Comparison of ENCODE assay signal across 8 mouse cellular contexts in the genomic region with DNA sequence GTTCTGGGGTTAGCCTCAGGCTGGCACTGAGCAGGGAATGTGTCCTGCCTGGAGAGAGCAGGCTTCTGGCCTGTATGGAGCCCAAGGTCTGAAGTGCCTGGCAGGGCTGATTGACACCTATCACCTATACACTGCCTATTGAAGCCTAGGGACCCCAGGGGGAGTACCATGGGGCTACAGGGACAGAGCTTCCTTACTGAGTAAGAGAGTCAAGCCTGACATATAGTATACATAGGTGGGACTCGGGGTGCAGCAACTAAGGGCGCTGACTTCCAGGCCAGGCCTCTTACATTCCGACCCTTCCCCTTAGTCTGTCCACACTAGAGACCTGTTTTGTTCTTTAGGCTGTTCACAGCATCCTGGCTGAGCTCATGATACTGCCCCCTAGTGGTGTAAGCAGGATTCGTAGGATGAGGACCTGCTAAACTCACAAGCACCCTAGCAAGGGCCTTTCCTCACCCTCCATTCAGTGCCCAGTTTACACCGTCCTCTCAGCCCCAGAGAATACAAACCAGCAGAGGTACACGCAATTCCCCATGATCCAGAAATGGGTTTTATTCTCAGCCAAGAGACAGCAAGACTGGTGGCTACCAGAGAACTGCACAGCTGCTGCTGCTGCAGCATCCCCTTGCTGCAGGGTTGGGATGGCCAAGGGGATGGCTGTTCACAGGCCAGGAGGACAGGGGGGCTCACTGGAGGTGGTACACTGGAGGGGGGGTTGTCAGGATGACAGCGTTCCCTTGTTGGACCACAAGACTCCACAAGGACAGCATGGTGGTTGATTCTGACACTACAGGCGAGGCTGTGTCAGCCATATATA. TPM values are rescaled to one million over a fixed set of nuclear protein-coding genes. Genes with fewer than 3 reads are reported as not detected.
DNase-seq lines count a peak whose midpoint lies in the region; ATAC-seq and TF ChIP-seq lines count a peak whose summit lies in the region.

No protein-coding gene starts in this region.

- H3K9me3 ChIP-seq in midbrain, embryonic 14.5 days (ENCODE audit: control insufficient read depth, low read length) = no peaks in the 10 kb centered on the region

- TF ChIP-seq CTCF in gastrocnemius, adult 2 months (IDR thresholded peaks at IDR 0.05) = peak; percentile 87

- peaks cover 8% of the 10 kb centered on the region for H3K4me1 ChIP-seq in midbrain, embryonic 14.5 days (ENCODE audit: control insufficient read depth, insufficient read depth, low read length)

- H3K4me2 ChIP-seq in midbrain, embryonic 14.5 days (ENCODE audit: low read length) = no peak overlapping the region

- intact Hi-C loops in gastrocnemius, adult 2 months (cut with DNase I) = loop anchor here (5.0 kb wide), 2 partner anchors 44 to 89 kb away; a partner anchor contains a TSS

- H3K9ac ChIP-seq in midbrain, embryonic 14.5 days (replicated peaks; ENCODE audit: low read length) = no peak overlapping the region

- peaks cover 85% of the 10 kb centered on the region for H3K36me3 ChIP-seq in midbrain, embryonic 14.5 days (ENCODE audit: control insufficient read depth, insufficient read depth, low read length)

- H3K27ac ChIP-seq in gastrocnemius, adult 2 months = no peak overlapping the region
- no peak overlapping the region for H3K27ac ChIP-seq in midbrain, embryonic 14.5 days (replicated peaks; ENCODE audit: low read depth, low read length)

- DNase-seq in gastrocnemius, adult 2 months = peak; percentile 64
- DNase-seq in gastrocnemius, postnatal 25 days = no peak
- peak; percentile 90 for DNase-seq in 3T3-L1 (ENCODE audit: low read depth, low spot score)
- DNase-seq in T-cell, adult 2 months (ENCODE audit: low spot score) = peak; percentile 45
- DNase-seq in embryo, embryonic 10 days (ENCODE audit: low spot score) = peak; percentile 85
- peak; percentile 52 to 78 for DNase-seq in kidney, postnatal 36 days
- peak; percentile 87 for DNase-seq in midbrain, embryonic 14.5 days
- peak; percentile 74 for DNase-seq in thymus, postnatal 4 days

- ATAC-seq in midbrain, embryonic 14.5 days (ENCODE audit: low FRiP score, low TSS enrichment) = no peak

- peaks cover 6% of the 10 kb centered on the region; the same call in 1 of the 2 replicates for H3K27me3 ChIP-seq in midbrain, embryonic 14.5 days (ENCODE audit: control insufficient read depth, insufficient read depth, low read length)

- H3K4me3 ChIP-seq in gastrocnemius, adult 2 months = no peak overlapping the region
- H3K4me3 ChIP-seq in midbrain, embryonic 14.5 days (replicated peaks; ENCODE audit: low read depth, low read length) = no peak overlapping the region

- WGBS in midbrain, embryonic 14.5 days = 46% methylated on average over 8 of the region's 8 CpGs

RNA-seq across cellular contexts. Expression of a gene that starts 20.3 kb away (rescaled TPM):
- total RNA-seq in gastrocnemius, adult 2 months (2021) = 100 to 1,000 TPM; 118 to 175 TPM
- total RNA-seq in gastrocnemius, postnatal 25 days (2021) = 100 to 1,000 TPM; 112 to 120 TPM
- polyA plus RNA-seq in midbrain, embryonic 14.5 days (2014; fragmentation: Nextera tagmentation; extraction: Ambion mirVana) = 169 and 339 TPM in 2 replicates

RNA-seq across cellular contexts. Expression of a gene that starts 21.0 kb away (rescaled TPM):
- 10 to 100 TPM; 56.0 to 62.9 TPM for total RNA-seq in gastrocnemius, adult 2 months (2021)
- total RNA-seq in gastrocnemius, postnatal 25 days (2021) = 10 to 100 TPM; 53.5 to 57.4 TPM
- polyA plus RNA-seq in midbrain, embryonic 14.5 days (2014; fragmentation: Nextera tagmentation; extraction: Ambion mirVana) = 22.5 and 26.1 TPM in 2 replicates

RNA-seq across cellular contexts. Expression of a gene that starts 44.0 kb away (rescaled TPM):
- total RNA-seq in gastrocnemius, adult 2 months (2021) = 10 to 100 TPM; 26.4 to 26.6 TPM
- 10 to 100 TPM; 25.1 to 27.7 TPM for total RNA-seq in gastrocnemius, postnatal 25 days (2021)
- 46.4 and 54.1 TPM in 2 replicates for polyA plus RNA-seq in midbrain, embryonic 14.5 days (2014; fragmentation: Nextera tagmentation; extraction: Ambion mirVana)

RNA-seq across cellular contexts. Expression of a gene that starts 45.0 kb away (rescaled TPM):
- total RNA-seq in gastrocnemius, adult 2 months (2021) = 1 to 10 TPM; 3.7 to 8.2 TPM
- 1 to 10 TPM; 6.0 to 8.7 TPM for total RNA-seq in gastrocnemius, postnatal 25 days (2021)
- polyA plus RNA-seq in midbrain, embryonic 14.5 days (2014; fragmentation: Nextera tagmentation; extraction: Ambion mirVana) = 90.6 and 103 TPM in 2 replicates

RNA-seq across cellular contexts. Expression of a gene that starts 48.2 kb away (rescaled TPM):
- 10 to 100 TPM in 1 of 2 experiments, 1 to 10 TPM in 1; 9.8 to 12.9 TPM for total RNA-seq in gastrocnemius, adult 2 months (2021)
- total RNA-seq in gastrocnemius, postnatal 25 days (2021) = 10 to 100 TPM; 12.0 to 13.0 TPM
- 89.6 and 96.1 TPM in 2 replicates for polyA plus RNA-seq in midbrain, embryonic 14.5 days (2014; fragmentation: Nextera tagmentation; extraction: Ambion mirVana)
